Mouse (Mus musculus): ENCODE measurements at regions not wholly inside any gene's neighbourhood (a gene's known extent, or its start where the extent isn't known, plus 50 kb on each side); places are given as distances from the start of the nearest gene placed in this dataset.

- Histone ChIP-seq H3K27ac (ENCODE audit: low read depth, low read length) (no peak overlapping the region), H3K9me3 (ENCODE audit: low read length) (no peaks in the 10 kb centered on the region), H3K27me3 (ENCODE audit: insufficient read depth, low read length) (no peaks in the 10 kb centered on the region), H3K4me2 (ENCODE audit: low read depth) (no peak overlapping the region), H3K36me3 (ENCODE audit: insufficient read depth) (no peaks in the 10 kb centered on the region), H3K9ac (no peak overlapping the region), H3K4me3 (ENCODE audit: low read depth, low read length) (no peak overlapping the region), H3K4me1 (ENCODE audit: insufficient read depth) (no peaks in the 10 kb centered on the region)
- TF ChIP-seq CTCF (IDR thresholded peaks at IDR 0.05; ENCODE audit: low read depth) = no peak
- DNase-seq (no peak), ATAC-seq (no peak)
- 85% methylated on average over 7 of the region's 7 CpGs for WGBS
Measured at GRCm38 (mm10) chrX:10984894-10985293, 270.1 kb downstream of the Mid1ip1 start.

GRCm38 (mm10) chrX:10991871-10992210 is 277.0 kb downstream of the Mid1ip1 start:
- 24% methylated on average over 6 of the region's 6 CpGs for WGBS
- no peaks in the 10 kb centered on the region for H3K36me3 ChIP-seq (ENCODE audit: insufficient read depth)
- no peaks in the 10 kb centered on the region for H3K27me3 ChIP-seq (ENCODE audit: insufficient read depth, low read length)
- no peak overlapping the region; the same call in 1 of the 2 replicates for H3K4me3 ChIP-seq (ENCODE audit: low read depth, low read length)
- H3K9me3 ChIP-seq (ENCODE audit: low read length) = no peaks in the 10 kb centered on the region
- no peak for TF ChIP-seq CTCF (IDR thresholded peaks at IDR 0.05; ENCODE audit: low read depth)
- ATAC-seq (no peak; the same call in none of the 2 replicates), DNase-seq (no peak)
- peaks cover 4% of the 10 kb centered on the region; the same call in 1 of the 2 replicates for H3K4me1 ChIP-seq (ENCODE audit: insufficient read depth)
- H3K4me2 ChIP-seq (ENCODE audit: low read depth) = peak overlapping the region; percentile 44; the same call in 1 of the 2 replicates
- peak overlapping the region; percentile 84 for H3K27ac ChIP-seq (ENCODE audit: low read depth, low read length)
- H3K9ac ChIP-seq = no peak overlapping the region

GRCm38 (mm10) chrX:10992211-10993004 is 277.6 kb downstream of the Mid1ip1 start:
- no peak for TF ChIP-seq CTCF (IDR thresholded peaks at IDR 0.05; ENCODE audit: low read depth)
- peak overlapping the region; percentile 44 for H3K4me2 ChIP-seq (ENCODE audit: low read depth)
- peak overlapping the region; percentile 9; the same call in 1 of the 2 replicates for H3K4me3 ChIP-seq (ENCODE audit: low read depth, low read length)
- no peaks in the 10 kb centered on the region for H3K9me3 ChIP-seq (ENCODE audit: low read length)
- peak; percentile 73 for DNase-seq
- H3K27ac ChIP-seq (ENCODE audit: low read depth, low read length) = peak overlapping the region; percentile 84
- WGBS = 29% methylated on average over 19 of the region's 19 CpGs
- H3K9ac ChIP-seq = no peak overlapping the region
- no peaks in the 10 kb centered on the region for H3K36me3 ChIP-seq (ENCODE audit: insufficient read depth)
- H3K27me3 ChIP-seq (ENCODE audit: insufficient read depth, low read length) = no peaks in the 10 kb centered on the region
- ATAC-seq = peak; percentile 85
- peaks cover 4% of the 10 kb centered on the region; the same call in 1 of the 2 replicates for H3K4me1 ChIP-seq (ENCODE audit: insufficient read depth)

- Histone ChIP-seq H3K9me3 (ENCODE audit: low read length) (no peaks in the 10 kb centered on the region), H3K9ac (no peak overlapping the region), H3K4me2 (ENCODE audit: low read depth) (peak overlapping the region; percentile 44), H3K4me1 (ENCODE audit: insufficient read depth) (peaks cover 4% of the 10 kb centered on the region; the same call in 1 of the 2 replicates), H3K27ac (ENCODE audit: low read depth, low read length) (peak overlapping the region; percentile 84), H3K36me3 (ENCODE audit: insufficient read depth) (no peaks in the 10 kb centered on the region), H3K4me3 (ENCODE audit: low read depth, low read length) (no peak overlapping the region), H3K27me3 (ENCODE audit: insufficient read depth, low read length) (no peaks in the 10 kb centered on the region)
- DNase-seq (no peak), ATAC-seq (peak; percentile 48)
- 31% methylated on average over 6 of the region's 6 CpGs for WGBS
- TF ChIP-seq CTCF (IDR thresholded peaks at IDR 0.05; ENCODE audit: low read depth) = no peak
Measured at GRCm38 (mm10) chrX:10993005-10993377, 278.2 kb downstream of the Mid1ip1 start.

- ATAC-seq = no peak
- Histone ChIP-seq H3K4me1 (ENCODE audit: insufficient read depth) (peaks cover 4% of the 10 kb centered on the region; the same call in 1 of the 2 replicates), H3K4me2 (ENCODE audit: low read depth) (no peak overlapping the region), H3K9me3 (ENCODE audit: low read length) (no peaks in the 10 kb centered on the region), H3K9ac (no peak overlapping the region), H3K27me3 (ENCODE audit: insufficient read depth, low read length) (no peaks in the 10 kb centered on the region), H3K27ac (ENCODE audit: low read depth, low read length) (no peak overlapping the region), H3K4me3 (ENCODE audit: low read depth, low read length) (no peak overlapping the region), H3K36me3 (ENCODE audit: insufficient read depth) (no peaks in the 10 kb centered on the region)
- no peak for TF ChIP-seq CTCF (IDR thresholded peaks at IDR 0.05; ENCODE audit: low read depth)
- DNase-seq = no peak
Measured at GRCm38 (mm10) chrX:10994910-10995309, 280.1 kb downstream of the Mid1ip1 start.

GRCm38 (mm10) chrX:11001180-11001579 is 286.4 kb downstream of the Mid1ip1 start:
- 79% methylated on average over 3 of the region's 3 CpGs for WGBS
- no peak for TF ChIP-seq CTCF (IDR thresholded peaks at IDR 0.05; ENCODE audit: low read depth)
- H3K9me3 ChIP-seq (ENCODE audit: low read length) = no peaks in the 10 kb centered on the region
- H3K9ac ChIP-seq = no peak overlapping the region
- H3K4me1 ChIP-seq (ENCODE audit: insufficient read depth) = no peaks in the 10 kb centered on the region
- H3K4me2 ChIP-seq (ENCODE audit: low read depth) = no peak overlapping the region
- no peaks in the 10 kb centered on the region for H3K27me3 ChIP-seq (ENCODE audit: insufficient read depth, low read length)
- H3K27ac ChIP-seq (ENCODE audit: low read depth, low read length) = no peak overlapping the region
- ATAC-seq (no peak), DNase-seq (no peak)
- no peak overlapping the region for H3K4me3 ChIP-seq (ENCODE audit: low read depth, low read length)
- H3K36me3 ChIP-seq (ENCODE audit: insufficient read depth) = no peaks in the 10 kb centered on the region

GRCm38 (mm10) chrX:11039278-11039677 is 259.8 kb upstream of the H2al1a start:
- Histone ChIP-seq H3K27me3 (ENCODE audit: insufficient read depth, low read length) (no peaks in the 10 kb centered on the region), H3K9me3 (ENCODE audit: low read length) (no peaks in the 10 kb centered on the region), H3K4me2 (ENCODE audit: low read depth) (no peak overlapping the region), H3K4me3 (ENCODE audit: low read depth, low read length) (no peak overlapping the region), H3K27ac (ENCODE audit: low read depth, low read length) (no peak overlapping the region), H3K4me1 (ENCODE audit: insufficient read depth) (no peaks in the 10 kb centered on the region), H3K36me3 (ENCODE audit: insufficient read depth) (no peaks in the 10 kb centered on the region), H3K9ac (no peak overlapping the region)
- ATAC-seq = no peak
- no peak for DNase-seq
- TF ChIP-seq CTCF (IDR thresholded peaks at IDR 0.05; ENCODE audit: low read depth) = no peak

Data from forebrain, postnatal 0 days (tissue).